Mouse (Mus musculus): ENCODE measurements around the gene Man1b1. TPM values are rescaled to one million over a fixed set of nuclear protein-coding genes. Genes with fewer than 3 reads are reported as not detected.

Man1b1 gene
- total and polyA plus RNA-seq, 2 experiments from 2014 or later, result 19.5 to 41.2 TPM

GRCm38 (mm10) chr2:25363478-25364178 is 31.5 kb downstream of the Man1b1 start:
- no peak overlapping the region for H3K9ac ChIP-seq (replicated peaks; ENCODE audit: low read depth, low read length)
- DNase-seq (ENCODE audit: low spot score), result no peak
- H3K27me3 ChIP-seq (ENCODE audit: control insufficient read depth, insufficient read depth, low read length), result peaks cover 6% of the 10 kb centered on the region; the same call in 1 of the 2 replicates
- H3K4me2 ChIP-seq (ENCODE audit: low read depth, low read length), result no peak overlapping the region
- 0 out of 2 replicates have a peak, but pooled peaks cover 12% of the 10 kb centered on the region for H3K36me3 ChIP-seq (replicated peaks; ENCODE audit: control insufficient read depth, insufficient read depth, low read length)
- H3K4me1 ChIP-seq (ENCODE audit: control insufficient read depth, insufficient read depth), result peaks cover 12% of the 10 kb centered on the region
- no peaks in the 10 kb centered on the region for H3K9me3 ChIP-seq (replicated peaks; ENCODE audit: control insufficient read depth, low read length)
- no peak for ATAC-seq (ENCODE audit: insufficient read depth, low read depth)
- H3K4me3 ChIP-seq (ENCODE audit: low read depth, low read length), result no peak overlapping the region
- WGBS, result 64% methylated on average over 13 of the region's 13 CpGs
- TF ChIP-seq CTCF (IDR thresholded peaks at IDR 0.05; ENCODE audit: low read depth) (no peak), EP300 (IDR thresholded peaks at IDR 0.05; ENCODE audit: low read depth) (no peak)
- no peak overlapping the region for H3K27ac ChIP-seq (ENCODE audit: low read depth)

- DNase-seq (ENCODE audit: low spot score) (no peak), ATAC-seq (ENCODE audit: insufficient read depth, low read depth) (no peak)
- no peak for TF ChIP-seq CTCF (IDR thresholded peaks at IDR 0.05; ENCODE audit: low read depth)
- TF ChIP-seq EP300 (IDR thresholded peaks at IDR 0.05; ENCODE audit: low read depth), result no peak
- Histone ChIP-seq H3K4me2 (ENCODE audit: low read depth, low read length) (peak overlapping the region; percentile 100; the same call in 1 of the 2 replicates), H3K4me3 (ENCODE audit: low read depth, low read length) (no peak overlapping the region), H3K36me3 (replicated peaks; ENCODE audit: control insufficient read depth, insufficient read depth, low read length) (0 out of 2 replicates have a peak, but pooled peaks cover 12% of the 10 kb centered on the region), H3K27ac (ENCODE audit: low read depth) (no peak overlapping the region), H3K4me1 (ENCODE audit: control insufficient read depth, insufficient read depth) (peaks cover 12% of the 10 kb centered on the region), H3K9me3 (replicated peaks; ENCODE audit: control insufficient read depth, low read length) (no peaks in the 10 kb centered on the region), H3K9ac (replicated peaks; ENCODE audit: low read depth, low read length) (0 out of 2 replicates have a peak overlapping the region, but pooled peaks have one; percentile 57), H3K27me3 (ENCODE audit: control insufficient read depth, insufficient read depth, low read length) (peaks cover 6% of the 10 kb centered on the region; the same call in 1 of the 2 replicates)
- 93% methylated on average over 4 of the region's 4 CpGs for WGBS
Observed at GRCm38 (mm10) chr2:25364313-25364712, 32.2 kb downstream of the Man1b1 start.

- Histone ChIP-seq H3K4me3 (ENCODE audit: low read depth, low read length) (peak overlapping the region; percentile 78), H3K27ac (ENCODE audit: low read depth) (no peak overlapping the region), H3K36me3 (replicated peaks; ENCODE audit: control insufficient read depth, insufficient read depth, low read length) (0 out of 2 replicates have a peak, but pooled peaks cover 12% of the 10 kb centered on the region), H3K9ac (replicated peaks; ENCODE audit: low read depth, low read length) (peak overlapping the region; percentile 57), H3K4me1 (ENCODE audit: control insufficient read depth, insufficient read depth) (peaks cover 12% of the 10 kb centered on the region), H3K4me2 (ENCODE audit: low read depth, low read length) (peak overlapping the region; percentile 100), H3K27me3 (ENCODE audit: control insufficient read depth, insufficient read depth, low read length) (peaks cover 6% of the 10 kb centered on the region; the same call in 1 of the 2 replicates), H3K9me3 (replicated peaks; ENCODE audit: control insufficient read depth, low read length) (no peaks in the 10 kb centered on the region)
- DNase-seq (ENCODE audit: low spot score) (no peak), ATAC-seq (ENCODE audit: insufficient read depth, low read depth) (no peak)
- WGBS, result 42% methylated on average over 9 of the region's 9 CpGs
- TF ChIP-seq EP300 (IDR thresholded peaks at IDR 0.05; ENCODE audit: low read depth) (no peak), CTCF (IDR thresholded peaks at IDR 0.05; ENCODE audit: low read depth) (no peak)
Observed at GRCm38 (mm10) chr2:25364761-25365090, 32.6 kb downstream of the Man1b1 start.

DNA sequence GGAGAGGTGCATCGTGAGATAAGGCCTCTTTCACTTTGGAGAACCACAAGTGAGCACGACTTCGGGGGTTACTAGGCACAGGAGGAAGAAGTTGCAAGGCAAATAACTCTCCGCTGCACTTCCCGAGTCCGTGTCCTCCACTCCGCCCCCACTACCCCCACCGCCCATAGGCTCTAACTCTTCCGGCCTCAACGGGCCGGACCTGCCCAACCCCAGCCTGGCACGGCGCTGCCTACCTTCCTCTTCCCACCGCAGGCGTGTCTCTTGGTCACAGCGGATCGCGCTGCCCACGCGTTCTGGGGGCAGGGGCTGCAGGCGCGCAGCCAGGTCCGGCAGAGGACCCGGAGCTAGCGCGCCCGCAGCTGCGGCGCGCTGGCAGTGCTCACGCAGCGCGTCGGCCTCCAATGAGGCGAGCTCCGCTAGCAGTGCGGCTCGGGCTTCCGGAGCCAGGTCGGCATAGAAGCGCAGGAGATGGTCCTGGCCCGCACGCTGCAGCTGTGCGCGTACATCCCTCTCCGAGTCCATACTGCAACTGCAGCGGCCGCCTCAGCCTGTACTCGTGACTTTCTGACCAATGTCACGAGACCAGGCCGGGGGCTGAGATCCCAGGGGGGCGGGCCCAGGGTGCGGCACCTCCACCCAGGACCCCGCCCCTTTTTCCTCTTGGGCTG is 33.1 kb downstream of the Man1b1 start, which contains the start of gene Uap1l1:
Gene Uap1l1 (minus strand): TSS at position 592 of the 671 bp plus-strand sequence.
- WGBS, result under 1% methylated on average over 53 of the region's 54 CpGs
- H3K9ac ChIP-seq (replicated peaks; ENCODE audit: low read depth, low read length), result peak within 1 kb of the TSS; percentile 57
- H3K4me1 ChIP-seq (ENCODE audit: control insufficient read depth, insufficient read depth), result peaks cover 12% of the 10 kb centered on the region
- 0 out of 2 replicates have a peak, but pooled peaks cover 12% of the 10 kb centered on the region for H3K36me3 ChIP-seq (replicated peaks; ENCODE audit: control insufficient read depth, insufficient read depth, low read length)
- H3K9me3 ChIP-seq (replicated peaks; ENCODE audit: control insufficient read depth, low read length), result no peaks in the 10 kb centered on the region
- TF ChIP-seq CTCF (IDR thresholded peaks at IDR 0.05; ENCODE audit: low read depth) (no peak), EP300 (IDR thresholded peaks at IDR 0.05; ENCODE audit: low read depth) (no peak)
- ATAC-seq (ENCODE audit: insufficient read depth, low read depth) (peak; percentile 88), DNase-seq (ENCODE audit: low spot score) (peak; percentile 64)
- peaks cover 6% of the 10 kb centered on the region; the same call in 1 of the 2 replicates for H3K27me3 ChIP-seq (ENCODE audit: control insufficient read depth, insufficient read depth, low read length)
- H3K4me2 ChIP-seq (ENCODE audit: low read depth, low read length), result peak within 1 kb of the TSS; percentile 100
- no peak within 1 kb of the TSS for H3K27ac ChIP-seq (ENCODE audit: low read depth)
- H3K4me3 ChIP-seq (ENCODE audit: low read depth, low read length), result peak within 1 kb of the TSS; percentile 78

DNA sequence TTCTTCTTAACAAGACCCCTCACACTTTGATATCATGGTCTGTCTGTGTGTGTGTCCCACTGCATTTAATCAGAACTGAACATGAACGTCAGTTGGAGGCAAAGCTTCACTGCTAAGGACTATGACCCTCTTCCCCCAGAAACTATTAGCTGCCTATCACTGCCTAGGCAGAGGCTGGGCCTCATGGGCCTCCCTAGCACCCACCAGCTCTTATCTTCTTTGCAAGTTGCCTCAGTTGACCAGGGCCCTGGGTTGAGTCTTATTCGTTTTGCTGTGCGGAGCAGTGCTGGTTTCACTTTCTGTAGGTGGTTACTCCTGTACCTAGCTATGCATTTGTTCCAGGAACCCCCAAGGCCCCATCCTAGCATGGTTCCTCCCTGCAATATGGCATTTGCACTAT is 37.9 kb downstream of the Man1b1 start:
- TF ChIP-seq EP300 (IDR thresholded peaks at IDR 0.05; ENCODE audit: low read depth), result no peak

More for the DNA sequence above, 37.9 kb downstream of the Man1b1 start:
- Histone ChIP-seq H3K9ac (replicated peaks; ENCODE audit: low read depth, low read length) (no peak overlapping the region), H3K4me2 (ENCODE audit: low read depth, low read length) (no peak overlapping the region), H3K27ac (ENCODE audit: low read depth) (no peak overlapping the region), H3K36me3 (replicated peaks; ENCODE audit: control insufficient read depth, insufficient read depth, low read length) (peaks cover 2% of the 10 kb centered on the region; the same call in 1 of the 2 replicates), H3K4me1 (ENCODE audit: control insufficient read depth, insufficient read depth) (peaks cover 24% of the 10 kb centered on the region), H3K4me3 (ENCODE audit: low read depth, low read length) (no peak overlapping the region), H3K27me3 (ENCODE audit: control insufficient read depth, insufficient read depth, low read length) (peaks cover 6% of the 10 kb centered on the region; the same call in 1 of the 2 replicates), H3K9me3 (replicated peaks; ENCODE audit: control insufficient read depth, low read length) (no peaks in the 10 kb centered on the region)
- no peak for ATAC-seq (ENCODE audit: insufficient read depth, low read depth)
- 79% methylated on average over 3 of the region's 3 CpGs for WGBS
- no peak for DNase-seq (ENCODE audit: low spot score)
